ENCODE assay signal across 19 mouse cellular contexts in genomic region chr3:49937611-49938010, GRCm38 (mm10).
DNase-seq lines count a peak whose midpoint lies in the region; ATAC-seq and TF ChIP-seq lines count a peak whose summit lies in the region.
"Had no signal": no experiment of that assay in that cellular context is flagged by ENCODE, and none has a peak within 500 bp of the region (broad histone marks: within the 10 kb centered on the region; RNA-seq: fewer than 3 reads in every experiment).

No protein-coding gene starts in this region.

- WGBS in heart, embryonic 13.5 days, result 30% methylated on average over 2 of the region's 2 CpGs
- WGBS in heart, postnatal 0 days, result 19% methylated on average over 2 of the region's 2 CpGs

- H3K4me3 ChIP-seq in heart, embryonic 13.5 days, result no peak overlapping the region
- H3K4me3 ChIP-seq in heart, postnatal 0 days (ENCODE audit: low read depth, low read length), result no peak overlapping the region
- H3K4me3 ChIP-seq: embryonic facial prominence, embryonic 10.5 days; embryonic facial prominence, embryonic 12.5 days; forebrain, embryonic 13.5 days; forebrain, embryonic 15.5 days had no signal

- no peak for TF ChIP-seq CTCF in heart, postnatal 0 days (IDR thresholded peaks at IDR 0.05; ENCODE audit: low read depth)

- no peaks in the 10 kb centered on the region for H3K36me3 ChIP-seq in heart, embryonic 13.5 days
- H3K36me3 ChIP-seq in heart, postnatal 0 days (replicated peaks; ENCODE audit: control insufficient read depth, insufficient read depth, low read length), result no peaks in the 10 kb centered on the region
- H3K36me3 ChIP-seq: embryonic facial prominence, embryonic 10.5 days; embryonic facial prominence, embryonic 12.5 days; forebrain, embryonic 15.5 days had no signal

- no peak for ATAC-seq in heart, embryonic 13.5 days (ENCODE audit: extremely low read depth, insufficient number of reproducible peaks, low FRiP score, low TSS enrichment)
- ATAC-seq in heart, postnatal 0 days (ENCODE audit: insufficient read depth, low read depth), result peak; percentile 64; the same call in 1 of the 2 replicates
- ATAC-seq: forebrain, embryonic 13.5 days; forebrain, embryonic 15.5 days had no signal

- no peak overlapping the region for H3K9ac ChIP-seq in heart, embryonic 13.5 days
- no peak overlapping the region for H3K9ac ChIP-seq in heart, postnatal 0 days (replicated peaks; ENCODE audit: low read depth, low read length)
- H3K9ac ChIP-seq: embryonic facial prominence, embryonic 12.5 days; forebrain, embryonic 13.5 days; forebrain, embryonic 15.5 days had no signal

- H3K9me3 ChIP-seq in heart, embryonic 13.5 days, result no peaks in the 10 kb centered on the region
- H3K9me3 ChIP-seq in heart, postnatal 0 days (replicated peaks; ENCODE audit: control insufficient read depth, low read length), result no peaks in the 10 kb centered on the region
- H3K9me3 ChIP-seq: embryonic facial prominence, embryonic 10.5 days; embryonic facial prominence, embryonic 12.5 days; forebrain, embryonic 13.5 days; forebrain, embryonic 15.5 days had no signal

- H3K27ac ChIP-seq in heart, embryonic 13.5 days (replicated peaks), result no peak overlapping the region; the same call in 1 of the 2 replicates
- H3K27ac ChIP-seq in heart, postnatal 0 days (ENCODE audit: low read depth), result no peak overlapping the region
- H3K27ac ChIP-seq: embryonic facial prominence, embryonic 10.5 days; embryonic facial prominence, embryonic 12.5 days; forebrain, embryonic 13.5 days; forebrain, embryonic 15.5 days had no signal

- no peak for TF ChIP-seq EP300 in heart, postnatal 0 days (IDR thresholded peaks at IDR 0.05; ENCODE audit: low read depth)

- intact Hi-C loops in heart, postnatal 10 days (cut with DNase I), result no loop called here

- DNase-seq in heart, postnatal 4 days, result no peak
- DNase-seq in heart, postnatal 0 days (ENCODE audit: low spot score), result no peak
- DNase-seq in heart, postnatal 10 days, result no peak
- peak; percentile 18 for DNase-seq in retina, postnatal 1 day
- DNase-seq in retina, embryonic 14.5 days (ENCODE audit: low spot score), result no peak
- DNase-seq in left cerebral cortex, adult 8-10 months (ENCODE audit: low spot score in 2 of 2), result no peak
- DNase-seq: adrenal gland, adult 2 months; adrenal gland, postnatal 10 days; adrenal gland, postnatal 25 days; cerebellum, adult 11-12 months; cerebellum, adult 2 months; cerebellum, adult 9-10 months; cerebellum, postnatal 10 days; cerebellum, postnatal 25 days had no signal

- H3K27me3 ChIP-seq in heart, embryonic 13.5 days (replicated peaks), result no peaks in the 10 kb centered on the region
- H3K27me3 ChIP-seq in heart, postnatal 0 days (ENCODE audit: control insufficient read depth, insufficient read depth, low read length), result no peaks in the 10 kb centered on the region
- H3K27me3 ChIP-seq: embryonic facial prominence, embryonic 12.5 days; forebrain, embryonic 13.5 days; forebrain, embryonic 15.5 days had no signal

- H3K4me1 ChIP-seq in heart, embryonic 13.5 days, result peaks cover 10% of the 10 kb centered on the region
- 0 out of 2 replicates have a peak, but pooled peaks cover 3% of the 10 kb centered on the region for H3K4me1 ChIP-seq in heart, postnatal 0 days (ENCODE audit: control insufficient read depth, insufficient read depth)
- H3K4me1 ChIP-seq: embryonic facial prominence, embryonic 10.5 days; embryonic facial prominence, embryonic 12.5 days; forebrain, embryonic 13.5 days; forebrain, embryonic 15.5 days had no signal

- 0 out of 2 replicates have a peak overlapping the region, but pooled peaks have one; percentile 18 for H3K4me2 ChIP-seq in heart, embryonic 13.5 days
- no peak overlapping the region for H3K4me2 ChIP-seq in heart, postnatal 0 days (ENCODE audit: low read depth, low read length)
- H3K4me2 ChIP-seq: embryonic facial prominence, embryonic 12.5 days; forebrain, embryonic 13.5 days; forebrain, embryonic 15.5 days had no signal
